Mouse (Mus musculus) liver, embryonic 11.5 days (tissue): Measurements from ENCODE around the gene Utp18. TPM values are rescaled to one million over a fixed set of nuclear protein-coding genes. Genes with fewer than 3 reads are reported as not detected.
"Not testable (repeated sequence)": the region's sequence is repeated elsewhere in the genome, so short reads cannot be mapped to it uniquely, and the experiment has no call there.

Source experiments
- ATAC-seq: fragments of 200-750 bp; cut with Nextera tagmentation; replicated peaks from 2 replicates; pipeline ENCODE4 v1.8.0; 2017; ENCODE audit warnings: moderate number of reproducible peaks, mild to moderate bottlenecking, moderate TSS enrichment, moderate library complexity; ENCODE audit not compliant: low FRiP score
- DNase-seq: peaks from one replicate; pipeline ENCODE4 v3.0.0-alpha.2; 2017; ENCODE audit warnings: low spot score
- H3K27ac ChIP-seq: fragments of 300-500 bp; sonication (generic); 2 replicates; pipeline ENCODE4 v1.5.1; 2014; ENCODE audit warnings: mild to moderate bottlenecking, low read depth, low read length, control low read depth
- H3K27me3 ChIP-seq: fragments of 300-500 bp; sonication (generic); replicated peaks from 2 replicates; pipeline ENCODE4 v1.6.1; 2014; ENCODE audit warnings: low read length, mixed read lengths; ENCODE audit not compliant: control insufficient read depth, insufficient read depth
- H3K36me3 ChIP-seq: fragments of 300-500 bp; sonication (generic); 2 replicates; pipeline ENCODE4 v1.6.1; 2014; ENCODE audit warnings: mild to moderate bottlenecking, low read length, moderate library complexity, mixed read lengths; ENCODE audit not compliant: control insufficient read depth, insufficient read depth
- H3K4me1 ChIP-seq: fragments of 300-500 bp; sonication (generic); replicated peaks from 2 replicates; pipeline ENCODE4 v1.6.1; 2014; ENCODE audit warnings: low read length, mixed read lengths; ENCODE audit not compliant: control insufficient read depth, insufficient read depth
- H3K4me2 ChIP-seq: fragments of 300-500 bp; sonication (generic); 2 replicates; pipeline ENCODE4 v1.6.1; 2014; ENCODE audit warnings: mild to moderate bottlenecking, control low read depth, moderate library complexity
- H3K4me3 ChIP-seq: fragments of 300-500 bp; sonication (generic); 2 replicates; pipeline ENCODE4 v1.5.1; 2014; ENCODE audit warnings: low read depth, low read length, control low read depth
- H3K9ac ChIP-seq: fragments of 300-500 bp; sonication (generic); 2 replicates; pipeline ENCODE4 v1.6.1; 2014; ENCODE audit warnings: low read depth, low read length, control low read depth
- H3K9me3 ChIP-seq: fragments of 300-500 bp; sonication (generic); 2 replicates; pipeline ENCODE4 v1.6.1; 2016; ENCODE audit warnings: low read length, inconsistent platforms, mixed read lengths; ENCODE audit not compliant: control insufficient read depth
- whole genome bisulfite sequencing: fragments of 180-500 bp; shearing (Covaris S2); extraction: QIAGEN DNeasy Blood & Tissue Kit; methylation state at CpG from one replicate; pipeline ENCODE4 v1.1.7; 2014; 5-methylcytosine and 5-hydroxymethylcytosine counted together
- polyA plus RNA-seq: library from polyadenylated mRNA; unstranded; fragments of >200 nt; fragmentation: Nextera tagmentation; extraction: Ambion mirVana; gene quantifications from 2 replicates; pipeline ENCODE4 v1.2.1, GENCODE M21; 2014

The Utp18 gene
- 42.7 and 46.7 TPM in 2 replicates for polyA plus RNA-seq

GRCm38 (mm10) chr11:93885572-93886410 lies at the start of gene Utp18, which contains the start of gene Mbtd1:
Gene Utp18 (minus strand): TSS chr11:93885766.
Gene Mbtd1 (plus strand): TSS chr11:93885852.
- Histone ChIP-seq H3K9me3 (no peaks in the 10 kb centered on the region), H3K4me3 (peak within 1 kb of the TSS; percentile 83), H3K27ac (peak within 1 kb of the TSS; percentile 94), H3K4me1 (peaks cover 20% of the 10 kb centered on the region), H3K9ac (peak within 1 kb of the TSS; percentile 81), H3K27me3 (no peaks in the 10 kb centered on the region), H3K4me2 (peak within 1 kb of the TSS; percentile 76), H3K36me3 (no peaks in the 10 kb centered on the region)
- ATAC-seq: peak; percentile 93
- 1% methylated on average over 79 of the region's 83 CpGs for WGBS
- DNase-seq: peak; percentile 95

GRCm38 (mm10) chr11:93929106-93929505 lies 43.5 kb upstream of the Utp18 start:
- H3K27ac ChIP-seq: no peak overlapping the region
- H3K36me3 ChIP-seq: peaks cover 26% of the 10 kb centered on the region
- no peak overlapping the region for H3K9ac ChIP-seq
- ATAC-seq (no peak), DNase-seq (no peak)
- H3K27me3 ChIP-seq: no peaks in the 10 kb centered on the region
- H3K9me3 ChIP-seq: no peaks in the 10 kb centered on the region
- H3K4me3 ChIP-seq: no peak overlapping the region
- no peak overlapping the region for H3K4me2 ChIP-seq
- no peaks in the 10 kb centered on the region for H3K4me1 ChIP-seq

- H3K4me2 ChIP-seq, ATAC-seq, H3K27ac ChIP-seq, H3K4me1 ChIP-seq, H3K9ac ChIP-seq, H3K27me3 ChIP-seq, H3K4me3 ChIP-seq, DNase-seq, H3K9me3 ChIP-seq: not testable (repeated sequence)
- WGBS: 85% methylated on average over 2 of the region's 2 CpGs
- H3K36me3 ChIP-seq: peaks cover 20% of the 10 kb centered on the region
Observed at GRCm38 (mm10) chr11:93915019-93915418, 29.5 kb upstream of the Utp18 start.

- H3K4me1 ChIP-seq: no peaks in the 10 kb centered on the region
- no peaks in the 10 kb centered on the region for H3K9me3 ChIP-seq
- ATAC-seq (no peak), DNase-seq (no peak)
- peaks cover 23% of the 10 kb centered on the region for H3K36me3 ChIP-seq
- H3K27ac ChIP-seq: no peak overlapping the region
- 91% methylated on average over 3 of the region's 3 CpGs for WGBS
- no peak overlapping the region for H3K9ac ChIP-seq
- H3K27me3 ChIP-seq: no peaks in the 10 kb centered on the region
- H3K4me2 ChIP-seq: no peak overlapping the region
- H3K4me3 ChIP-seq: no peak overlapping the region
Observed at GRCm38 (mm10) chr11:93911603-93912002, 26.0 kb upstream of the Utp18 start.

- Histone ChIP-seq H3K9me3 (no peaks in the 10 kb centered on the region), H3K4me3 (no peak overlapping the region), H3K36me3 (peaks cover 27% of the 10 kb centered on the region), H3K4me1 (no peaks in the 10 kb centered on the region), H3K27me3 (no peaks in the 10 kb centered on the region), H3K27ac (no peak overlapping the region), H3K9ac (no peak overlapping the region), H3K4me2 (no peak overlapping the region)
- 82% methylated on average over 9 of the region's 9 CpGs for WGBS
- ATAC-seq (no peak), DNase-seq (no peak)
Observed at GRCm38 (mm10) chr11:93908829-93909228, 23.3 kb upstream of the Utp18 start.

GRCm38 (mm10) chr11:93907839-93908238 lies 22.3 kb upstream of the Utp18 start:
- Histone ChIP-seq H3K36me3 (peaks cover 25% of the 10 kb centered on the region), H3K9ac (no peak overlapping the region), H3K4me2 (no peak overlapping the region), H3K4me3 (no peak overlapping the region), H3K4me1 (no peaks in the 10 kb centered on the region), H3K27ac (no peak overlapping the region), H3K27me3 (no peaks in the 10 kb centered on the region), H3K9me3 (no peaks in the 10 kb centered on the region)
- DNase-seq (no peak), ATAC-seq (no peak)
- 83% methylated on average over 3 of the region's 3 CpGs for WGBS

GRCm38 (mm10) chr11:93906834-93907233 lies 21.3 kb upstream of the Utp18 start:
- ATAC-seq: no peak
- no peak for DNase-seq
- Histone ChIP-seq H3K4me1 (no peaks in the 10 kb centered on the region), H3K9ac (no peak overlapping the region), H3K36me3 (peaks cover 25% of the 10 kb centered on the region), H3K27me3 (no peaks in the 10 kb centered on the region), H3K4me3 (no peak overlapping the region), H3K9me3 (no peaks in the 10 kb centered on the region), H3K4me2 (no peak overlapping the region), H3K27ac (no peak overlapping the region)
- WGBS: 83% methylated on average over 4 of the region's 4 CpGs

- no peak overlapping the region for H3K27ac ChIP-seq
- 84% methylated on average over 3 of the region's 3 CpGs for WGBS
- DNase-seq (no peak), ATAC-seq (no peak)
- H3K4me3 ChIP-seq: no peak overlapping the region
- no peaks in the 10 kb centered on the region for H3K27me3 ChIP-seq
- H3K9ac ChIP-seq: no peak overlapping the region
- H3K9me3 ChIP-seq: no peaks in the 10 kb centered on the region
- no peak overlapping the region for H3K4me2 ChIP-seq
- no peaks in the 10 kb centered on the region for H3K4me1 ChIP-seq
- peaks cover 6% of the 10 kb centered on the region; the same call in 1 of the 2 replicates for H3K36me3 ChIP-seq
Observed at GRCm38 (mm10) chr11:93897732-93898131, 12.2 kb upstream of the Utp18 start.

GRCm38 (mm10) chr11:93887080-93887447 lies 1.5 kb upstream of the Utp18 start:
- H3K9ac ChIP-seq: peak overlapping the region; percentile 81
- WGBS: 5% methylated on average over 4 of the region's 4 CpGs
- peaks cover 20% of the 10 kb centered on the region for H3K4me1 ChIP-seq
- DNase-seq (peak; percentile 33), ATAC-seq (no peak)
- H3K27ac ChIP-seq: no peak overlapping the region; the same call in 1 of the 2 replicates
- H3K4me2 ChIP-seq: peak overlapping the region; percentile 76
- peak overlapping the region; percentile 83 for H3K4me3 ChIP-seq
- no peaks in the 10 kb centered on the region for H3K27me3 ChIP-seq
- no peaks in the 10 kb centered on the region for H3K9me3 ChIP-seq
- H3K36me3 ChIP-seq: peaks cover 2% of the 10 kb centered on the region; the same call in 1 of the 2 replicates
